Mouse (Mus musculus): ENCODE results near the gene Gimap3. TPM values are rescaled to one million over a fixed set of nuclear protein-coding genes. Genes with fewer than 3 reads are reported as not detected.

Gene Gimap3
- polyA plus RNA-seq, 1 experiment from 2014 or later, result not detected

DNA sequence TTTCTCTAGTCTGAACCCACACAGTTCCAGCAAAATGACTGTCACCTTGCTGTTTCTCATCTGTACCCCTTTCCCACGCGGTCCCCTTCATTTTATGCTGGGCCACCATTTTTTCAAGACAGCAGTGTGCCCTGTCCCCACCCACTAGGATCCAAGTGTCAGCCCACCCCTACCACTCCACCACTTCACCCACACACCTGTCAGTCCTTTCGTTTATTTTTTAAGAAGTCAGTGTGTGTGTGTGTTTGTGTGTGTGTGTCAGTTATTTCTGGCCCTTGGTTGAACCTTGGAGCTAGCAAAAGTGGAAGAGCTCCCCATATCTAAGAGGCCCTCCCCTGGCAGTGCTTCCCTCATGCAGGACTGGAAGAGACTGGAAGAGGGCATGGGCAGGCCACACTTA is 1.7 kb downstream of the Gimap3 start:
- Histone ChIP-seq H3K4me2 (replicated peaks) (no peak overlapping the region), H3K9ac (no peak overlapping the region), H3K36me3 (no peaks in the 10 kb centered on the region), H3K4me1 (0 out of 2 replicates have a peak, but pooled peaks cover 4% of the 10 kb centered on the region), H3K4me3 (no peak overlapping the region), H3K27ac (no peak overlapping the region), H3K27me3 (no peaks in the 10 kb centered on the region), H3K9me3 (replicated peaks) (no peaks in the 10 kb centered on the region; the same call in 1 of the 2 replicates)
- 89% methylated on average over 3 of the region's 3 CpGs for WGBS
- no peak for ATAC-seq (ENCODE audit: low FRiP score)

DNA sequence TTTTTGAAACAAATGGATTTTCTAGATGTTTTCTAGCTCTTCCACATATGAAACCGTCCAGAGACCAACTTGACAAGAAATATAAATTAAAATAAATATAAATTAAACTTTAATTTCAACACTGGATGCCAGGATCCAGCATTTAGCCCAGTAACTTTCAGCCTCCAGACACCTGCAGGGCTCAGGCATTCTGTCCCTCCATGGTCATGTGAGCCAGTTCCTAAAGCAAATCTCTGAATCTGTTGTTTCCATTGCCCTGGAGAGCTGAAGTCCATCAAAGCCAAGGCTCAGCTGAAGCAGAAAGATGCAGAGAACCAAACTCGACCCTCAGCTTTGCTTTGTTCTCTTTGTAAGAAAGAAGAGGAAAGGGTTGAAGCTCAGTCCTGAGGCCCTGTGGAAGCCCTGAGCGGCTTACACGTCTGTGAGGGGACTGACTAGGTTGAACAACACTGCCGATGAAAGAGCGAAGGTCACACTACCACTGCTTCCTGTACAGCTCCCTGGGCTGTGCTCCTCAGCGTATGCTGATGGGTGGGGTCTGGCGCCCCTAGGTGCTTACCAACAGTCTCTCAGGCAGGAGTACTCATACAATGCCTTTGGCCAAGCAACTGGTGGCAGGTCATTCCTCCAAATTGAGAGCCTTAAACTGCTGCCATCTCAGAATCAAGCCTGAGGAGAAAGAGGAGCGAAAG is 2.3 kb downstream of the Gimap3 start:
- H3K27me3 ChIP-seq, result no peaks in the 10 kb centered on the region
- H3K4me1 ChIP-seq, result 0 out of 2 replicates have a peak, but pooled peaks cover 4% of the 10 kb centered on the region
- H3K4me3 ChIP-seq, result no peak overlapping the region
- ATAC-seq (ENCODE audit: low FRiP score), result no peak
- no peaks in the 10 kb centered on the region for H3K36me3 ChIP-seq
- WGBS, result 73% methylated on average over 9 of the region's 9 CpGs
- no peak overlapping the region for H3K4me2 ChIP-seq (replicated peaks)
- no peak overlapping the region for H3K9ac ChIP-seq
- H3K9me3 ChIP-seq (replicated peaks), result no peaks in the 10 kb centered on the region; the same call in 1 of the 2 replicates
- no peak overlapping the region for H3K27ac ChIP-seq

DNA sequence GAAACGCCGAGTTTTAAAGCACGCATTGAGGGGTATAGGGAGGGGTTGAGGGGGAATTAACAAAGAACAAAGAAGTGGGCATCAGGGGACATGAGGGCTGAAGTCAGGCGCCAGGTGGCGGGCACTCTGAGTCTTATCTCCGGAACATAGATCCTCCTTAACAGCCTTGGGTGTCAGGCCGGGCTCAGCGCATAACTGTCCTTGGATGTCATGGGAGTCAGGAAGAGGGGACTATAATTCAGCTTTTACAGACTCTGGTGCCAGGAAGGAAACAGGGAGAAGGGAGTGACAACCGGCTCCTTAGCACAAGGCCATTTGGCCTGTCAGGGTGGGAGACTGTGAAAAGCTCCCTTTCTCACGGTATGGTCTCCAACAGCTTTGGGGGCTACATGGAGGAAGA is 6.2 kb downstream of the Gimap3 start:
- Histone ChIP-seq H3K4me1 (no peaks in the 10 kb centered on the region), H3K4me2 (replicated peaks) (no peak overlapping the region), H3K27me3 (no peaks in the 10 kb centered on the region), H3K4me3 (no peak overlapping the region), H3K36me3 (no peaks in the 10 kb centered on the region), H3K9me3 (replicated peaks) (no peaks in the 10 kb centered on the region; the same call in 1 of the 2 replicates), H3K27ac (no peak overlapping the region), H3K9ac (no peak overlapping the region)
- 94% methylated on average over 10 of the region's 10 CpGs for WGBS
- ATAC-seq (ENCODE audit: low FRiP score), result no peak

DNA sequence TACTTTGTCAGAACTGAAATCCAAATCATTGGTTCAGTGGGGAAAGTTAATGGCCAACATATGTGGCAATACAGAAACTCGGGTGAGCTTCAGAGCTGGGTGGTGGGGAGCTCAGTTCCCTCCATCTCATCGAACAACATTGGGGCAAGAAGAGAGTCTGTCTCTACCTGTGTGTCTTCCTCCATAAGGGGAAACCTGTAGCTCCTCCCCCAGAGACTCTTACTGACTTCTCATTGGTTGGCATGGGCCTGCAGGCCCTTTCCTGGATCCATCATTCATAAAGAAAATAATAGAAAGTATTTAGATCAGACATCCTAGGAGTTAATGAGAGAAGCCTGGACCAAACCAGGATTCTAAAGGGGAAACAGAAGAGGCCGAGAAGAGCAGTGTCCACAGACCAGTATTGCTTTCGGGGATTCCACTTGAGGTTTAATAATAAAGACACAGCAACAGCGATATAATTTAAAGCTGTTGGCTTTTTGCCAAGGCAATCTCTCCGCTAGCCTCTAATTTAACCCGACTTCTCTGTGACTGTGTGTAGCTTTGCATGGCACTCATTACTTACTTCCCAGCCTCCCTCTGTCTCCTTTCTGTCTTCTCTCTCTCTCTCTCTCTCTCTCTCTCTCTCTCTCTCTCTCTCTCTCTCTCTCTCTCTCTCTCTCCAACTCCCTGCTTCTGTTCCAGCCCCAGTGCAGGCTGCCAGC is 6.9 kb downstream of the Gimap3 start:
- H3K4me1 ChIP-seq, result no peaks in the 10 kb centered on the region
- no peak overlapping the region for H3K4me2 ChIP-seq (replicated peaks)
- no peak for ATAC-seq (ENCODE audit: low FRiP score)
- no peaks in the 10 kb centered on the region for H3K27me3 ChIP-seq
- no peak overlapping the region for H3K27ac ChIP-seq
- 86% methylated on average over 7 of the region's 7 CpGs for WGBS
- no peaks in the 10 kb centered on the region for H3K36me3 ChIP-seq
- no peak overlapping the region for H3K4me3 ChIP-seq
- no peak overlapping the region for H3K9ac ChIP-seq
- H3K9me3 ChIP-seq (replicated peaks), result no peaks in the 10 kb centered on the region; the same call in 1 of the 2 replicates

DNA sequence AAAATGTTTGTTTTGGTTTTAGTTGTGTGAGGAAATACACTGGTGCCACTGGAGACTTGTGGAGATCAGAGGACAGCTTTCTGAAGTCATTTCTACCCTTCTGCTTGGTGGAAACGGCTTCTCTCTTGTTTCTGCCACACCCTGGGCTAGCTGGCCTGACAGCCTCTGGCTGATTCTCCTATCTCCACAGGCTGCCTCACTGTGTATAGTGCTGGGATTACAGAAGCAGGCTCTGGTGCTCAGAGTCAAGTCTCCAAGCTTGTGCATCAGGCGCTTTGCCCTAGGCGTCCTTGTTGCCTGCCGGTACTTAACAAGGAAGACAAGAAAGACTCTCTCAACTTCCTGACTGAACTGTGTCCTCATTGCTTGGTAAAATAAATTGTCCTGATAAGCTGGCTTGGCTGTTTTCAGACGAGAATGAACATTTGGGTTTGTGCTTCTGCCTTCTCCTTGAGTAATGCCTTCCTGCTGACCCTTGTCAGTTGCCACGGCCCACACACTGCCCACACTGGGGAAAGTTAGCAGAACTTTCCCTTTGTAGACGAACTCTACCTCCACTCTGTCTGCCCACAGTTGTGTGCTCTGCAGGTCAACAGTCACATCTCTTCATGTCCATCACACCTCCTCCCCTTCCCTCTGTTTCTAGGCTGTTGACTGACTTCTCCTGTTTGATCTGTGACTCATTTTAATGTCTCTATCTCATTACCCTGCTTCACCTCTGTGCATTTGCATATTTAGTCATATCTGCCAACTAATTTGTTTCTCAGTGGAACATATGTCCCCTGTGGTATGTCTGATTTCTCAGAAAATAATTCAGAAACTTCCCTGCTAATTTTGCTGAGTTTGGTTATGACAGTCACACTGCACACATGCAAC is 23.3 kb downstream of the Gimap3 start:
- ATAC-seq (ENCODE audit: low FRiP score), result no peak
- Histone ChIP-seq H3K27me3 (peaks cover 21% of the 10 kb centered on the region), H3K4me1 (peaks cover 8% of the 10 kb centered on the region), H3K27ac (no peak overlapping the region), H3K36me3 (no peaks in the 10 kb centered on the region), H3K4me3 (no peak overlapping the region), H3K4me2 (replicated peaks) (no peak overlapping the region), H3K9ac (no peak overlapping the region), H3K9me3 (replicated peaks) (no peaks in the 10 kb centered on the region)
- WGBS, result 81% methylated on average over 7 of the region's 7 CpGs

DNA sequence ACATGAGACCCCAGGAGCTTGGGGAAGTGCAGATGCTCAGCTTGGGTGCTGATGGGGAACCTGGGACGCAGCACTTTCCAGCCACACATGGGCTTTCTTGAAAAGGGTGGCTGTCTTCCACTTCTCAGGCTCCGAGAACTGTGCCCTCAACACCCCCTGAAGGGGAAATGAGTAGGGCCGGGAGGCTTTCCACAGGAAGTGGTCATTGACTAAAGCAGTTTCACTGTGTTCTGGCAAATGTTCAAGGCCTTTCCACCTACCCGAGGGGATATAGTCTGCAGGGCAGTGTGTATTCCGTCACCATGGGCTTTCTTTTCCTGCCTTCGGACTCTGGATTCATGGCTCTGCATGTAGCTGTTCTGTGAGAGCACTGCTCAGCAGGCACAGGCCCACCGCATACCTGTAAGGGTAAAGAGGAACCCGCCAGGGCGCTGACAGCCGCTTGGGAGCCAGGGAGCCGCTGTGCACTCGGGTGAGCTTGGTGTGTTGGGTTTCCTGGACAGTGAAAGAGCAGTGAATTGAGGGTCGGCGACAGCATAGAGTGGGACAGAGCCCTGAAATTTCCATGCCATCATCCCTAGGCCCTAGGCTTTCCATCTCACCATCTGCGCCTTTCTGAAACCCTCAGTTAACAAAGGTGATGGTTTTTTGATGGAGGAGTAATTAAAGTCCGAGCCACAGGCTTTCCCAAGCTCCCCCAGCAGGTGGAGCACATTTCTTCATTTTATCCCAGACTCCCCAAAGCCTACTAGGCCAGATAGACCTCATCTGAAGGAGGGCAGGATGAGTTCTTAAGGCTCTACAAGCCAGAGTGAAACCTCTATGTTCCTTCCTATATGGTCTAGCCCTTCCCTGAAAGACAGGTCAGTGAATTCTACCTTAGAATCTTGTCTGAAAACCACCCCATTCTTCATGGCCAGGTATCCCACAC is 24.4 kb downstream of the Gimap3 start, which contains the start of gene Gimap5:
TSS of gene Gimap5 (plus strand) at position 239 of the 931 bp plus-strand sequence.
- Histone ChIP-seq H3K27ac (no peak within 1 kb of the TSS), H3K9me3 (replicated peaks) (no peaks in the 10 kb centered on the region), H3K4me1 (peaks cover 13% of the 10 kb centered on the region), H3K9ac (no peak within 1 kb of the TSS), H3K4me3 (no peak within 1 kb of the TSS), H3K4me2 (replicated peaks) (peak within 1 kb of the TSS; percentile 24), H3K36me3 (no peaks in the 10 kb centered on the region), H3K27me3 (peaks cover 32% of the 10 kb centered on the region)
- 41% methylated on average over 16 of the region's 16 CpGs for WGBS
- no peak for ATAC-seq (ENCODE audit: low FRiP score)

DNA sequence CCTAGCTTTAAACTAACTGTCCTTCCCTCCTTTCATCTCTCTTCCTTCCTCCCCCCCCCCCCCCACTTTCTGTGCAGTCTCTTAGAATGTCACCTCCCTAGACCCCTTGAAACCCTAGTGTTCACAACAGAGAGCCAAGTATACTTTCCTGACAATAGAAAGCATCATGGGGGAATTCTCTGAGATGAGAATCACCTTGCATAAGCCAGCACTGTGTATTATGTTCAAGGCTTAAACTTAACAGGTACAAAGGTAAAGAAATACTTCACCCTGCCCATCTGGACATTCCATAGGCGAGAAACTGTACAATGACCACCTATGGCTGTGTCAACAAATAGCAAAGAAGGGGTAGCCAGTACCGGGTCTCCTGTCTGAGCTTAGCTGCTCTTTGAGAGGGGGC is 25.2 kb downstream of the Gimap3 start:
- Histone ChIP-seq H3K27me3 (peaks cover 40% of the 10 kb centered on the region), H3K4me3 (no peak overlapping the region), H3K4me1 (peaks cover 13% of the 10 kb centered on the region), H3K27ac (no peak overlapping the region), H3K36me3 (no peaks in the 10 kb centered on the region), H3K4me2 (replicated peaks) (no peak overlapping the region), H3K9ac (no peak overlapping the region), H3K9me3 (replicated peaks) (no peaks in the 10 kb centered on the region)
- WGBS, result 51% methylated on average over 2 of the region's 2 CpGs
- no peak for ATAC-seq (ENCODE audit: low FRiP score)

DNA sequence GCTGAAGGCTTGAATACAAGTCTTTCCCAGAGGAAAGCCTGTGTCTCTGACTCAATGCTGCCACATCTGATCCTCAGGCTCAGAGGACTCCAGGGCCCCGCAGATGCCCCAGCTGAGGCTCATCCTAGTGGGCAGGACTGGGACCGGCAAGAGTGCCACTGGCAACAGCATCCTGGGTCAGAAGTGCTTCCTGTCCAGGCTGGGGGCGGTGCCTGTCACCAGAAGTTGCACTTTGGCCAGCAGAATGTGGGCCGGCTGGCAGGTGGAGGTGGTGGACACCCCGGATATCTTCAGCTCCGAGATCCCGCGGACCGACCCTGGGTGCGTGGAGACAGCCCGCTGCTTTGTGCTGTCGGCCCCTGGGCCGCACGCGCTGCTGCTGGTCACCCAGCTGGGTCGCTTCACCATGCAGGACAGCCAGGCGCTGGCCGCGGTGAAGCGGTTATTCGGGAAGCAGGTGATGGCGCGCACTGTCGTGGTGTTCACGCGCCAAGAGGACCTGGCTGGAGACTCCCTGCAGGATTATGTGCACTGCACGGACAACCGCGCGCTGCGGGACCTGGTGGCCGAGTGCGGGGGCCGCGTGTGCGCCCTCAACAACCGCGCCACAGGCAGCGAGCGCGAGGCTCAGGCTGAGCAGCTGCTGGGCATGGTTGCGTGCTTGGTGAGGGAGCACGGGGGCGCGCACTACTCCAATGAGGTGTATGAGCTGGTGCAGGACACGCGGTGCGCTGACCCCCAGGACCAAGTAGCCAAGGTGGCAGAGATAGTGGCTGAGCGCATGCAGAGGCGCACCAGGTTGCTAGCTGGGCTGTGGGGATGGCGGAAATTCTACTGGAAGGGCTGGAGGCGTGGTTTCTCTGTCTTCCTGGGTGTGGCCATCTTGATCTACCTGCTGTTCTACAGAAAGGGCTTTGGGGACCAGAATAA is 28.0 kb downstream of the Gimap3 start:
- Histone ChIP-seq H3K4me2 (replicated peaks) (peak overlapping the region; percentile 77), H3K4me1 (peaks cover 13% of the 10 kb centered on the region), H3K9me3 (replicated peaks) (no peaks in the 10 kb centered on the region), H3K27ac (no peak overlapping the region), H3K9ac (peak overlapping the region; percentile 56), H3K36me3 (no peaks in the 10 kb centered on the region), H3K27me3 (peaks cover 41% of the 10 kb centered on the region), H3K4me3 (peak overlapping the region; percentile 50)
- 2% methylated on average over 52 of the region's 52 CpGs for WGBS
- peak; percentile 67; the same call in 1 of the 2 replicates for ATAC-seq (ENCODE audit: low FRiP score)

DNA sequence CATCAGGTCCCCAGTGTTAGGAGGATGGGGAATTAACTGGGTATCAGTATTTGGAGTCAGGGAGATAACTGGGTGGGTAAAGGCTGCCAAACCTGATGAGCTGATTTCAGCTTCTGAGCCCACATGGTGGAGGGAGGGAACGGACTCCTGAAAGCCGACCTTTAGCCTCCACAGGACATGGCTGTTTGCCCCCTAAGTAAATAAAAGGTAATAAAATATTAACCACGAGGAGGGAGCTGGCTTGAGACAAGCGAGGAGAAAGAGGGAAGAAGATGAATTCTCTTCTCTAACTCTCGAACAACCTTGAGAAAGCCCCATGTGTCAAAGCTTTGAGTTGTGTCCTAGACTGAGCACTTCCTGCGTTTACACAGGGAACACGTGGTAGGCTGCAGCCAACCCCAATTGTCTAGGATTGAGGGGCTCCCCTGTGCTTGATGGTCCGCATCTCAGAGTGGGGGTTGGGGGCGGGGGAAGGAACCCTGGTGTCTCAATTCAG is 28.9 kb downstream of the Gimap3 start:
- 0 out of 2 replicates have a peak, but pooled peaks have one; percentile 38 for ATAC-seq (ENCODE audit: low FRiP score)
- 32% methylated on average over 9 of the region's 9 CpGs for WGBS
- Histone ChIP-seq H3K4me2 (replicated peaks) (0 out of 2 replicates have a peak overlapping the region, but pooled peaks have one; percentile 77), H3K9me3 (replicated peaks) (no peaks in the 10 kb centered on the region), H3K4me1 (peaks cover 13% of the 10 kb centered on the region), H3K36me3 (no peaks in the 10 kb centered on the region), H3K27ac (no peak overlapping the region), H3K9ac (no peak overlapping the region), H3K27me3 (peaks cover 41% of the 10 kb centered on the region), H3K4me3 (no peak overlapping the region)

DNA sequence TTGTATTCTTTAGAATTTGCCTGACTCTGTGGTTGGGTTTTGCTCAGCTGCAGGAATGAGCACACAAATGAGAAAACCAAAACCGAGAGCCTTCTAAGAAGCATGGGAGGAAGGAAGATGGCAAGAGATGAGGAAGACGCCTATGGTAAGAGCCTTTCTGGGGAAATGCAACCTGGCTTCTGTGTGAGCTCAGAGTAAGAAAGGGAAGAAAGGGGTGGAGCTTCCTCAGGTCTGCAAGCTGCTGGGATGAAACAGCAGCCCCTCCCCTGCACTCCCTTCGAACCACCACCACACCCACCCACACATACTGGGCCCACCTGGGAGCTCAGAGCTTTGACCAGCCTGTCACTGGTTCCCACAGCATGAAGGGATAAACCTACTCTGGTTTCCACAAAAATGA is 29.4 kb downstream of the Gimap3 start:
- Histone ChIP-seq H3K4me3 (no peak overlapping the region), H3K9me3 (replicated peaks) (no peaks in the 10 kb centered on the region), H3K36me3 (no peaks in the 10 kb centered on the region), H3K4me1 (peaks cover 13% of the 10 kb centered on the region), H3K9ac (no peak overlapping the region), H3K4me2 (replicated peaks) (no peak overlapping the region), H3K27ac (no peak overlapping the region), H3K27me3 (peaks cover 41% of the 10 kb centered on the region)
- ATAC-seq (ENCODE audit: low FRiP score), result no peak
- 28% methylated on average over 3 of the region's 3 CpGs for WGBS
